Mouse (Mus musculus) heart, postnatal 0 days (tissue): Measurements from ENCODE around the gene 4931422A03Rik.

Experiments used
- CTCF ChIP-seq: IDR thresholded peaks from 2 replicates; pipeline ENCODE4 v1.5.1; 2016; ENCODE audit warnings: antibody characterized with exemption, control low read depth, low read depth
- EP300 ChIP-seq: IDR thresholded peaks from 2 replicates; pipeline ENCODE4 v1.6.1; 2016; ENCODE audit warnings: antibody characterized with exemption, low read depth

DNA sequence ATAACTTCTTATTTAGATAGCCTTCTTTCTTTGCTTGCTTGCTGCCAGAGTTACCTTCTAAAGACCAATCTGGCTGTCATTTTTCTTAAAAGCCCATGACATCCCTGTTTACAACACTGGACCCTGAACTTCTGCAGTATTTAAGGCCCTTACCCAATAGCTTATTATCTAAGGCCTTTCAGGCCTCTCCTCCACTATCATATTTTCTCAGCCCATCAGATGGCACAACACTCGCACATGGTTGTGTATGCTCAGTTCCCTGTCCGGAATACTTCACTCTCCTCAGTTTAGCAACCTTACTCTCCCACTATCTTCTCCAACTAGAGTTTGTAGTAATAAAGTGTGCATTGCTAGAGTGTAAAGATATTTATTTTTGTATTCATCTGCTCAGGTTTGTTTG lies 913 bp upstream of the 4931422A03Rik start:
- TF ChIP-seq CTCF (no peak), EP300 (no peak)
